Mouse (Mus musculus): ENCODE results near the gene Gatad2b.

DNA sequence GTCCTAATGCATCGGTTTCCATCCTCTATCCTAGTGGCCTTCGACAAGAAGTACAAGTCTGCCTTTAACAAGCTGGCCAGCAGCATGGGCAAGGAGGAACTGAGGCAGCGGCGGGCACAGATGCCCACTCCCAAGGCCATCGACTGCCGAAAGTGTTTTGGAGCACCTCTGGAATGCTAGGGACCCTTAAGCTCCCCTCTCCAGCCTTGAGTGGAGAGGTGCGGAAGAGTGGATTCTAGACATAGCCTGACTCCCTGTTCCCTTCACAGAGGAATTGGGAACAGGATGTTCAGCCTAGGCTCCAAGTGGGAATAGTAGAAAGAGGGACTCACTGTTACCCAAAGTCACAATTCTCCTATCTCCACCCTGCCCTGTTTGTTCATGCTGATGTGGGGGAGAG, 13.2 kb upstream of the Gatad2b start:
- TF ChIP-seq CTCF (conservative IDR thresholded peaks at IDR 0.05 in 1 of 2, IDR thresholded peaks at IDR 0.05 in 1 of 2; ENCODE audit: low read depth in 2 of 2, low read length in 2 of 2) (no peak), EP300 (IDR thresholded peaks at IDR 0.05; ENCODE audit: low read length) (no peak), BHLHE40 (IDR thresholded peaks at IDR 0.05; ENCODE audit: low read depth, low read length) (no peak), MYC (IDR thresholded peaks at IDR 0.05; ENCODE audit: low read depth, low read length) (no peak), POLR2A (IDR thresholded peaks at IDR 0.05; ENCODE audit: low read depth, low read length) (no peak), POLR2AphosphoS2 (IDR thresholded peaks at IDR 0.05; ENCODE audit: low read depth, low read length) (no peak), MXI1 (IDR thresholded peaks at IDR 0.05; ENCODE audit: low read depth, low read length) (no peak), E2F4 (IDR thresholded peaks at IDR 0.05; ENCODE audit: insufficient replicate concordance, low read depth, low read length) (no peak), HCFC1 (IDR thresholded peaks at IDR 0.05; ENCODE audit: low read depth, low read length) (no peak), USF1 (IDR thresholded peaks at IDR 0.05; ENCODE audit: low read depth, low read length) (no peak), TBP (conservative IDR thresholded peaks at IDR 0.05; ENCODE audit: low read depth, low read length) (no peak), NELFE (IDR thresholded peaks at IDR 0.05; ENCODE audit: low read depth, low read length) (no peak)
